Mouse (Mus musculus): ENCODE data around the gene Gm5591.
"Not testable (repeated sequence)": the region's sequence is repeated elsewhere in the genome, so short reads cannot be mapped to it uniquely, and the experiment has no call there.

Gm5591 gene

DNA sequence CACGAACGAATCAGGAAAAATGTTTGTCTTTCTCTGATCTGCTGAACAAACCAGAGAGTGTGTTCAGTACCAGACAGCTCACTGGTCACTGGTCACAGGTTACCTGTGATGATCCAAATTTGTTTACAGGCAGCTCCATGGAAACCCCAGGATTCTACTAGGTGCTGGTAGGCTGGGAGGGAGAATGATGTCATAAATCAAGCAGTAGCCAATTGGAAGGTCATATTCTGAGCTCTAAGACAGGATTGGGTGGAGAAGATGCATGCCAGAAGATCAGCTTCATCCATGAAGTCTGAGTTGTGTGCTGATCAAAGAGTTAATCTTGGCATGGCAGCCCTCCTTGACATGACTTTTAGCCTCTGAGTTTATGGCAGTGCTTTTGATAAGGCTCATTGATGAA, at the start of gene Gm5591:
Gene Gm5591 (minus strand): TSS at position 101 of the 400 bp plus-strand sequence.
- DNase-seq (ENCODE audit: low spot score) = not testable (repeated sequence)

DNA sequence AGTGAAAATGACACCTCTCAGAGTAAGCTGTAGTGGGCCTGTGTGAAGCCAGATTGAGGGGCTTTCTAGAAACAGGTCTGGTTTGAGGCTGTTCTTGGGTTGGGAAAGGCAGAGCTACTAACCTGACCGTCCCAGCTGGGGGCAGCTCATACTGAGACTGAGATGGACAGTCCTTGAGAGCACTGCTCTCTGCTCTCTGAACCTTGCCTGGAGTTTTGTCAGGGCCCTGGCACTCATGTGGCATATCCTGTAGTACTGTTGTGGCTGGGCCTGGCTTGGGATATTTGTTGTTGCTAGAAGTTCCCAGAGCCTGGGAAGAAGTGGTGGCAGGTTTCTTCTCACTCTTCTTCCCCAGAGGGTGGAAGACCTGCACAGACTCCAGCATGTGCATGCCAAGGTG, 39.5 kb downstream of the Gm5591 start:
- not testable (repeated sequence) for DNase-seq (ENCODE audit: low spot score)

Data from embryo, embryonic 10.5 days (tissue).